Mouse (Mus musculus) activated CD4-positive, CD25-positive, alpha-beta regulatory T cell, adult 4 months (primary cell): ENCODE measurements around the gene Paqr7. TPM values are rescaled to one million over a fixed set of nuclear protein-coding genes. Genes with fewer than 3 reads are reported as not detected.

Source experiments
- ATAC-seq: one replicate; pipeline ENCODE4 v1.8.0; 2017
- polyA plus RNA-seq, 2 experiments: library from polyadenylated mRNA; unstranded; fragments of 100-300 nt; shearing (Covaris generic); gene quantifications; one replicate each; pipeline ENCODE4 v1.2.1; 2017

The Paqr7 gene
- 10 to 100 TPM; 23.9 to 27.1 TPM for polyA plus RNA-seq

DNA sequence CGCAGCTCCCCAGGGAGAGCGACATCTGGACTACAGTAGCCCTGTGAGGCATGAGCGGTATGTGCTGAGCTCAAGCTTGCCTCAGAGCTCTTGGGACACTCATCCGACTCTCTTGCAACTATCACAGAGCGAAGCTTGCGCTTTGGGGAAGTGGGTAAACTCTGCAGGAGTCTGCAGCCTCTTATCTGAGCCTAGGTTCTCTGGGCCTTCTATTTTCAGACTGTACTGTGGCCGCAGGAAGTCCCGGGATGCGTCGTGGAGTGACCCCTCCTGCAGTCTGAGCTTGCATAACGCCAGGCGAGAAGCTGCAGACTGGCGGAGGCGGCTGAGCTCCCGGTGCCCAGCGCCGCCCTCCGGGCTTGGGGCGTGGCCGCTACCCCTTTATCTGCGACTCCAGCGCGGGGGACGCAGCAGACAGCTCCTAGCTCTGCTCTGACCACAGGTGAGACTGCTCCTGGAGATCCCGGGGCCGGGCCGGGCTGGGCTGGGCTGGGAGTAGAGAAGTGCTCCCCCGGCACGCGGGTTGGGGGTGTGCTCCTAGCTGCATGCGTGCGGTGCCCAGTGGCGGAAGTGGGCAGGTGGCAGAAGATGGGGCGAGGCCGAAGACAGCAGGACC, at the start of gene Paqr7:
Gene Paqr7 (plus strand): TSS at position 103 of the 616 bp plus-strand sequence.
- ATAC-seq, result peak; percentile 8

DNA sequence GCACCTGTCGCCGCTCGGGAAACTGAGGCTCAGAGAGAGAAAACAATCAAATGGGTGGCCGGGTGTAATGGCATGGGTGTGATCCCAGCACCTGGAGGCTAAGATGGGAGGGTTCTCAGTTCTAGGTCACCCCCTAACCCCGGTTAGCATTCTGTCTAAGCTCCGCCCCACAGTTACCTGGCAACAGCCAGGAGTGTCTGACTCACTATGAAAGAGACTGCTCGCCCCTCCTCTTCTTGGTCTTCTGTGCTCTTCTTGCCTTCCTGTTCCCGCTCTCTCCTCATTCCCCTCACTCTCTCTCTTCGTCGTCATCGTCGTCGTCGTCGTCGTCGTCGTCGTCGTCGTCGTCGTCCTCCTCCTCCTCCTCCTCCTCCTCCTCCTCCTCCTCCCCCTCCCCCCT, 48.5 kb upstream of the Paqr7 start:
- ATAC-seq, result no peak

- ATAC-seq, result no peak
Measured at GRCm38 (mm10) chr4:134449595-134450391, 46.7 kb upstream of the Paqr7 start.

DNA sequence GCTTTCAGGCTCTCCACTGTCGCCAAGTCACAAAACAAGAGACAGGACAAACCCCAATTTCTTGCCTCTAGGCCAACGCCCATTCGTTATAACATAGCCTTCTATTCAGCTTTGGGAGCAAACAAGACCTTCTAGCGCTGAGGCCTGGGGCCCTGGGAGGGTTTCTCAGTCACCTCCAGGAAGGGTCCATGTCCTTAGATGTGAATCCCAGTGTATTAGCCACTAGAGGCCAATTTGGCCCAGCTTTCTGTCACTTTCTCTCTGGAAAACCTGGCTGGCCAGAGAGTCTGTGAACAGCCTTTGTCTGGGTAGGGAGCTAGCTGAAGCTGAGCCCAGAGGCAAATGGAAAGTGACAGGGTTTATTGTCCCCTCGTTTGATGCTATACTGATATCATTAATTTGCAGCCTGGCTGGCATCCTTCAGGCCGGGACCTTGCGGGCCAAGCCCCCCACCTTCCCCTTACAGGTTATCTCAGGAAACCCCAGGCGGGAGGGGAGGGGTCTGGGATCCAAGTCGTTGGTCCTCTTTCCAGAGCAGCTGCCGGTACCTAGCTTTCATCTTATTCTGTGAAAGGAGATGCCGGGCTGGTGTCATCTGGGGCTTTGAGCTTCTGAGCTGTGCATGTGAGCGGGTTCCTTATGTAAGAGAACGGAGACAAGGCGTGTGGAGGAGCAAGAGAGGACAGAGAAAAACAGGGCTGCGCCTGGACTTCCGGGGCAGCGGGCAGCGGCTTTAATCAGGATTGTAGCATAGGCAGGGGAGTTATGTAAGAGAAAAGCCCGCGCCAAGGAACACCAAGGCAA, 45.9 kb upstream of the Paqr7 start:
- ATAC-seq, result no peak

- ATAC-seq, result no peak
Measured at GRCm38 (mm10) chr4:134451484-134451883, 45.0 kb upstream of the Paqr7 start.

DNA sequence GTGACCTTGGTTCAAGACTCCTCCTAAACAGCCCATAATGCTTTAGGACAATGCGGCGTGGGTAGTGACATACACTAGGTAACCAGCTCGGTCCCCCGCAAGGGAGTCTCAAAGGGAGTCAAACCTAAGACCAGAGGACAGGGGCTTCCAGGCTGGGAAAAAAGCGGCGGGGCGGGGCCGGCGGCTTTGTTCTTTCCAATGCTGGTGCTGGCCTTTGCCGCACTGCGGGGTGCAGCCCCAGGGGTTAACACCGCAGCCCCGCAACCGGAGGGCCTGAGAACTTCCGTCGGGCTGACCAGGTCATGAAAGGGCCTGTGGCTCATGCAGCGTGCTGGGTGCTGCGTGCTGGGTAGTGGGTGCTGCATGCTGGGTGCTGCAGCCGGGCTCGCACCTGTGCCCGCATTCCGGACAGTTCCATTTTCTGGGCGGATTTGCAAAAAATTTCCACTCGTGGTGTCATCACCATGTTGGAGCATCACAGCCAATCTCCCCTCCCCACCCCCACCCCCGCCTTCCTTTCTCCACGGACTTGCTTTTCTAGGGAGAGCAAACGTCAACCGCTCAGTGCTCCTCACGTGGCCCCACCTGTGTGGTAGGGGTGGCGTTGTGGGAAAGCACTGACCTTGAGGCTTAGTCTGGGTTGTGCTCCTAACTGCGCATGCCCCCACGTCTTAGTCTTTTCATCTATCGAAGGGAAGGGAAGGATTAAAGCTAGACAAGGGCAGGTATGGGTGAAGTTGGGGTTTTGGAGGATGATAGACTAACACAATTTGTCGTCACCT, 42.7 kb upstream of the Paqr7 start:
- no peak for ATAC-seq

DNA sequence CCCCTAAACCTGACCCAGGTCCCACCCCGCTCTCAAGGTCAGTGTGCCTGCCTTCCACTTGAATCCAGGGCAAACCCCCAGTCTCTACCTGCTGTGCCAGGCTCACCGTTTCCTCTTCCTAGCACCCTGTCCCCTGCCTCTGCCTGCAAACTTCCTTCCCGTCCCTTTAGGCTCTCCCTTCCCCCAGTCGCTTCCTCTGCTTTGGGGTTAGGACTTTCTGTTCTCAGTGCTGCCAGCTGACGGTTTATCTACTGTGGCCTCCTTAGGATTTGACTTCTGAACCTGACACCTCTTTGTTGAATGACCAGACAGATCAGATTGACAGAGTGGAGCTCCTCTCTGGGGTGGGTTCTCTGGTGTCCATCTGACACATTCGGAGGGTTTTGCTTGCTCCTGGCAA, 41.2 kb upstream of the Paqr7 start:
- no peak for ATAC-seq

DNA sequence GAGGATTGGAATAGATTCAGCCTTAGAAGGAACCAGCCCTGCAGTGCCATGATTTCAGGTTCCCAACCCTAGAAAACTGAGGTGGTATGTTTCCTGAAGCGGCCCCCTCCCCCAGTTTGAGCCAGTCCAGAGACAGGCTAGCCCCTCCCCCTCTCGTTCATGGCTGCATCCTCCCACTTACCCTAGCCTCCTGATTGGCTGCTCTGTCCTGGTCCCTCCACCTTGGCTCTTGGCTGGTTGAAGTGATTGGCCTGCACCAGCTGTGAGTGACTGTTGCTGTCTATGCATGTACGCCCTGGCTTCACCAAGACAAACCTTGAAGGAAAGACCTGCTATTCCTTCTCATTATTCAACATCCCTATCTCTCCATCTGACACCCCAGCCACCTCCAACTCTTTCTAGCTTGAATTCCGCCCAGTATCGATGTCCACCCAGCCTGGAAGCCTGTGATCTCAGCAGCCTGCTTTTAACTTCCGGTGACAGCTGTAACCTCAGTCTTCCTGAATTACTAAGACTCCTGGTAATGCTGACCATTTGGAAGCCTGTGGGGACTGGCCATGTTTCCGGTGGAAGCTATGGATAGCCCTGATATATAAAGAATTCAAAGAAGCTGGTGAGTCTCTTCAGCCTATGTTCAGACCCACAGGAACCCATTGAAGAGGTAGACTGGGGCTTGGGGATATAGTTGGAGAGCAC, 39.2 kb upstream of the Paqr7 start:
- ATAC-seq, result no peak

GRCm38 (mm10) chr4:134458856-134459255, 37.6 kb upstream of the Paqr7 start:
- ATAC-seq, result no peak

GRCm38 (mm10) chr4:134460277-134460676, 36.2 kb upstream of the Paqr7 start:
- peak; percentile 43 for ATAC-seq

- ATAC-seq, result no peak
Measured at GRCm38 (mm10) chr4:134461252-134461651, 35.2 kb upstream of the Paqr7 start.

GRCm38 (mm10) chr4:134465789-134466188, 30.7 kb upstream of the Paqr7 start:
- ATAC-seq, result no peak

DNA sequence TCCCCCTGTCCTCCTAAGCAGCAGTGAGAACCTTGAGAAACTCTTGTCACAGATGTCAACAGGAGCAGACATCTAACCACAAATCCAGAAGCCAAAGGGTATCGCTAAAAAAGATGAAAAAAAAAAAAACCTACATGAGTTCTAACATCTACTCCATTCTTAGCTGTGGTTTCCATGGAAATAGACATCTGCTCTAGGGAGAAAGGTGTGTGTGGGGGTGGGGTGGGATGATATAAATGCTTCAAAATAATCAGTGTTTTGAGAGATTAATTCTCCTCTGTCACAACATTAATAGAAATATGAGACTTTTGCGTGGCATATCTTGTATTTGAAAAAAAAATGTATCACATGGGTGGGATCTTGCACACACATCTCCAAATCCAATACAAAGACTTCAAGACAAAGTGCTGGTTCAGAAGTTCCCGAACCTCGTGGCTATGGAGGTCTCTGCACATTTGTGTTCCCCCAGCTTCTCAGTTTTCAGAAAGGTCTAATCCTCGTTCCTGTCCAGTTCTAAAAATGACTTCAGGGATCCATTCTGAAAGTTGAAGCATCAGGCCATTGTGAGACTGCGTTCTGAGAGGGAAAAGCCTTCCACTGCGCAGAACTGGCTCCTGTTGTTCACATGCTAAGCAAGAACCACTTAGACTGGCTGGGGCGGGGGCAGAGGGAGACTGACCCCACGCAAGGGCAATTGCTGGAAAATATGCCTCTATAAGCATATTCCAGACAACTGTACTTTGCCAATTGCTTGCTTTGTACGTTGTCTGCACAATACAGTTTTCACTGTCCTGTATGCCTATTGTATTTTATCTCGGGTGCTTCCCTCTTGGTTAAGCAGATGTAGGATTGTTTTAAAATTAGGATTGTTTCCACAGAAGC, 29.9 kb upstream of the Paqr7 start:
- no peak for ATAC-seq

GRCm38 (mm10) chr4:134467435-134468214, 28.9 kb upstream of the Paqr7 start:
- ATAC-seq, result no peak

DNA sequence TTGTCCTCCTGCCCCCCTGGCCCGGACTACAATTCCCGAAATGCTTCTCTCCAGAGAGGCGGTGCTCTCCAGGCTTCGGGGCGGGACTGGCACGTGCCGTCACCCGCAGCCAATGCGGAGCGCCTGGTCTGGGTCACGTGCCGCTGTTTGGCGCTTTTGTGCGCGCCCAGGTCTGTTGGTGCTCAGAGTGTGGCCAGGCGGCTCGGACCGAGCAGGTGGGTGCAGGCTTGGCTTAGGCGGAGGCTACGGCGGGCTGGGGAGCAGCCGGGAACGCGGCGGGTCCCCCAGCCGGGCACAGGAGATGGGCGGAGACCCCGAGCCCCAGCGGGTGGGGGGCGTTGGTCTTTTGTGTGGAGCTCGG, 28.3 kb upstream of the Paqr7 start, which contains the start of gene Stmn1:
Gene Stmn1 (plus strand): TSS at position 106 of the 361 bp plus-strand sequence.
- peak; percentile 82 for ATAC-seq

DNA sequence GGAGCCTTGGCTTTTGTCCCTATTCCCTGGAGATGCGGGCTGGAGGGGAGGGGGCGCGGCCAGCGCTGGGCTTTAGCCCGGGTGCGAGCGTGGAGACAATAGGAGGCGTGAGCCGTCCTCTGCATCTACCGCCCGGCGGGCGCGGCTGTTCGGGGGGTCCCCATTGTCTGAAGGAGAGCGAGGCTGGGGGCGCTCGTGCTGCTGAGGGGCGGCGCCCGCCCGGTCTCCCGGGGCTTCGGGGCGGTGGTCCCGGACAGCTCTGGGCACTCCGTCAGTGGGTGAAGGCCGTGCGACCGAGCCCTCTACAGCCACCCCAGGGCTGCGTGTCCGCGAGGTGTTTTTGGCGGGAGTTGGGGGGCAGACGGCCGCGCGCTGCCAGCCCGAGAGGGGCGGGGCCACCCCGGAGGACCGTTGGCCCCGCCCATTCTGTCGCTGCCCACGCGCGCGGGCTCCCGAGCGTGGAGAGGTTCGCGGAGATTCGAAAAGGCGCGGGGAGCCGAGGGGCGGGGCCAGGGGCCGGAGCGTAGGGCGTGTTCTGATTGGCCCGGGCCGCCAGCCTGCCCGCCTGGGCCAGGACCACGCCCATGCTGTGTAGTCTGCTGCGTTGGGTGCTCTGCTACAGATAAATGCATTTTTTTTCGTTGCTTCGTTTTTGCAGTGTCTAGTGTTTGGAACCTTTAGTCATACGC, 27.8 kb upstream of the Paqr7 start:
- peak; percentile 87 for ATAC-seq

DNA sequence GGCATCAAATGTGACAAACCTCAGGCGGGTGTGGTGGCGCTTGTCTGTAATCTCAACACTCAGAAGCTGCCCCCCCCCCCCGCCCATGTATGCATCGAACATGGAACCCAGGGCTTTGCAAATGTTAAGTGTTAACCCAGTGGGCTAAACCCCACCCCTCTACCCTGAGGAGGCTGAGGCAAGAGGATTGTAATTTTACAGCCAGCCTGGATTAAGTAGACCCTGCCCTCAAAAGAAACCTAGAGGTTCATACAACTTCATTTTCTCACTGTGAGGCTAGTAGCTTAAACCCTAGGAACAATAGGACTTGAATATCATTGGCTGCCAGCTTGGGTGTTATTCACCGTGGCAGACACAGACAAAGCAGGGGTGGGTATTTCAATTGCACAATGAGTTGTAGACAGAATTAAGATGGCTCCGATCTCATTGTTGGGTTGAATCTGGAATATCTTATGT, 27.1 kb upstream of the Paqr7 start:
- ATAC-seq, result no peak

- no peak for ATAC-seq
Measured at GRCm38 (mm10) chr4:134469985-134470384, 26.5 kb upstream of the Paqr7 start.

DNA sequence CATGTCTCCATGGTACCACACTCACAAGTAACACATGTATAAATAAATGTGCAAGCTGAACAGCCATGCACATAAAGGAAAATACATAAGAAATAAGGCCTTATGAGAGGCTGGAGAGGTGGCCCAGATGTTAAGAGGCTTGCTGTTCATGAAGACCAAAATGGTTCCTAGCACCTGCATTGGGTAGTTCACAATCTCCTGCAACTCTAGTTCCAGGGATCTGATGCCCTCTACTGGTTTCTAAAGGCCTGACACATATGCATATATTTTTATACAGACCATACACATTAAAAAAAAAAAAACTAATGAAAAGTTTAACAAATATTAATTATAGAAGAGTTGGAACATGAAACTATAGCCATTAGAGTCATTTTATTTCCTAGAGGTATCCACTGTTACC, 25.0 kb upstream of the Paqr7 start:
- no peak for ATAC-seq
